Mouse (Mus musculus) embryonic facial prominence, embryonic 14.5 days (tissue): ENCODE measurements around the gene Sema3c. TPM values are rescaled to one million over a fixed set of nuclear protein-coding genes. Genes with fewer than 3 reads are reported as not detected.

ENCODE experiments used
- ATAC-seq: fragments of 200-750 bp; cut with Nextera tagmentation; 2 replicates; pipeline ENCODE4 v1.8.0; 2017; ENCODE audit warnings: low read depth, moderate number of reproducible peaks, moderate TSS enrichment
- DNase-seq: peaks from one replicate; pipeline ENCODE4 v3.0.0-alpha.2; 2015; ENCODE audit warnings: low spot score
- H3K27ac ChIP-seq: fragments of 300-500 bp; sonication (generic); replicated peaks from 2 replicates; pipeline ENCODE4 v1.5.1; 2014; ENCODE audit warnings: low read depth, mild to moderate bottlenecking, low read length, moderate library complexity
- H3K27me3 ChIP-seq: fragments of 300-500 bp; sonication (generic); replicated peaks from 2 replicates; pipeline ENCODE4 v1.6.1; 2014; ENCODE audit warnings: low read length; ENCODE audit not compliant: control insufficient read depth, insufficient read depth
- H3K36me3 ChIP-seq: fragments of 300-500 bp; sonication (generic); 2 replicates; pipeline ENCODE4 v1.6.1; 2014; ENCODE audit warnings: low read length, mixed read lengths; ENCODE audit not compliant: control insufficient read depth, insufficient read depth
- H3K4me1 ChIP-seq: fragments of 300-500 bp; sonication (generic); 2 replicates; pipeline ENCODE4 v1.6.1; 2014; ENCODE audit warnings: antibody characterized with exemption, low read length; ENCODE audit not compliant: control insufficient read depth, insufficient read depth
- H3K4me2 ChIP-seq: fragments of 300-500 bp; sonication (generic); 2 replicates; pipeline ENCODE4 v1.6.1; 2014; ENCODE audit warnings: low read depth, mild to moderate bottlenecking, low read length, moderate library complexity, mixed read lengths
- H3K4me3 ChIP-seq: fragments of 300-500 bp; sonication (generic); 2 replicates; pipeline ENCODE4 v1.5.1; 2014; ENCODE audit warnings: low read depth, mild to moderate bottlenecking, low read length
- H3K9ac ChIP-seq: fragments of 300-500 bp; sonication (generic); 2 replicates; pipeline ENCODE4 v1.6.1; 2014; ENCODE audit warnings: low read depth, mild to moderate bottlenecking, low read length, moderate library complexity, mixed read lengths
- H3K9me3 ChIP-seq: fragments of 300-500 bp; sonication (generic); 2 replicates; pipeline ENCODE4 v1.6.1; 2016; ENCODE audit warnings: low read length; ENCODE audit not compliant: control insufficient read depth
- WGBS: fragments of 180-500 bp; shearing (Covaris S2); extraction: QIAGEN DNeasy Blood & Tissue Kit; methylation state at CpG from one replicate; pipeline ENCODE4 v1.1.7; 2014; 5-methylcytosine and 5-hydroxymethylcytosine counted together
- polyA plus RNA-seq: library from polyadenylated mRNA; unstranded; fragments of >200 nt; fragmentation: Nextera tagmentation; extraction: Ambion mirVana; gene quantifications from 2 replicates; pipeline ENCODE4 v1.2.1, GENCODE M21; 2014

The Sema3c gene
- polyA plus RNA-seq, 1 experiment from 2014 or later: 65.3 TPM

DNA sequence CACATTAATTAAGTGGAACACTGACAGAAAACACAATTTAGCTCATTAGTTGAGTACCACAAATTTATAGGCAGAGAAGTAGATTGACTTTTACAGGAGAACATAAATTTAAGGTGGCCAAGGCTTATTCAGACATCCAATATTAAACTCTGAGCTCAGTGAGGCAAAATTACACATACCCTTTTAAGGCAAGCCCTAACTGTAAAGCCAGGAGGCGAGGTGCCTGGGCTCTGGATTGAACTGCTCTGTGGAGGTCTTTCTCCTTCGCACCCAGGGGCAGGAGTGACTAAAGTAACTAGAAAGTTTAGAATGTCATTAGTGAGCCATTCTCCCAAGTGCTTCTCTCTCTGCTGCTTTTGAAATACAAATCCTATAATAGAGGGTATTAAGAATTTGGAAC is 46.5 kb downstream of the Sema3c start:
- Histone ChIP-seq H3K4me2 (no peak overlapping the region), H3K27ac (no peak overlapping the region), H3K36me3 (no peaks in the 10 kb centered on the region), H3K9me3 (no peaks in the 10 kb centered on the region), H3K9ac (no peak overlapping the region), H3K27me3 (no peaks in the 10 kb centered on the region), H3K4me3 (no peak overlapping the region), H3K4me1 (peaks cover 3% of the 10 kb centered on the region; the same call in 1 of the 2 replicates)
- DNase-seq (peak; percentile 11), ATAC-seq (no peak)
- 66% methylated on average over 2 of the region's 2 CpGs for whole genome bisulfite sequencing

GRCm38 (mm10) chr5:17622564-17622963 is 48.5 kb downstream of the Sema3c start:
- no peak overlapping the region for H3K27ac ChIP-seq
- ATAC-seq: no peak

DNA sequence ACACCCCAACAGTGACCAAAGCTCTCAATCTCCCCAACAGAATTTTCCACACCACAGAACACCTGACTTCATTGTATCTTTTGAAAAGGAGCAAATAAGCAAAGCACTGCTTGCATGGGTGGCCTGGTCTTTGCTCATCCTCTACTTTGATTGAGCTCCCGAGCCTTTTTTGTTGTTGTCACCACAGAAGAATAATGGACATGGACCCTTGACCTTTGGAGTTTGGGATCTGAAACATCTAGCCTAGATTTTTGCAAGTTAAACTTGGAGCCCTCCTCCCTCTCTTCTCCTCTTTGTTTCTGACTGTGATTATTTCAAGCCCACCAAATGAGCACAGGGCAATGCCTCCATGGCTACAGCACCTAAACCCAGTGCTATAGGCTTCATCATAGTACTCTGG is 54.5 kb downstream of the Sema3c start:
- Histone ChIP-seq H3K27ac (no peak overlapping the region), H3K4me3 (no peak overlapping the region), H3K9ac (no peak overlapping the region), H3K4me2 (no peak overlapping the region), H3K36me3 (no peaks in the 10 kb centered on the region), H3K9me3 (no peaks in the 10 kb centered on the region), H3K4me1 (no peaks in the 10 kb centered on the region), H3K27me3 (no peaks in the 10 kb centered on the region)
- ATAC-seq (no peak), DNase-seq (no peak)
- WGBS: 56% methylated on average over 1 of the region's 1 CpGs

More at GRCm38 (mm10) chr5:17622564-17622963, 48.5 kb downstream of the Sema3c start:
- Histone ChIP-seq H3K4me2 (no peak overlapping the region), H3K4me3 (no peak overlapping the region), H3K36me3 (no peaks in the 10 kb centered on the region), H3K4me1 (peaks cover 3% of the 10 kb centered on the region; the same call in 1 of the 2 replicates), H3K27me3 (no peaks in the 10 kb centered on the region), H3K9ac (no peak overlapping the region), H3K9me3 (no peaks in the 10 kb centered on the region)
- no peak for DNase-seq
- 81% methylated on average over 2 of the region's 2 CpGs for WGBS

DNA sequence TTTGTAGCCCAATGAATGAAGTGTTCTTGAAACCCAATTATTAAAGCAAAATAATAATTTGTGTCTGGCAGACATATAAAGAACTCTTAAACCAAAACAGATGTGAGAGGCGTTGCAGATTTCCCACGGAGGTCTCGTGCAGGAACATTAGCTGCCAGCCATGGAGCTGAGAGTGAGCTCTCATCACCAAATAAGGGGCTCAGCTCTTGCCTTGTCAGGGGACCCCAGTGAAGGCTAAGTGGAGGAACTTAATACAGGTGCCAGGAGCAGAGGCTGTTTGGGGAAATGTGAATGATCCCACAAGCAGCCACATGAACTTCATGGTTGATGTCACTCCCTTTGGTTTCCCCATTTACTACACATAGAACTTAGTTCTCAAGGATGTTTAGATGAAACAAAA is 55.5 kb downstream of the Sema3c start:
- no peaks in the 10 kb centered on the region for H3K27me3 ChIP-seq
- H3K4me1 ChIP-seq: no peaks in the 10 kb centered on the region
- no peaks in the 10 kb centered on the region for H3K36me3 ChIP-seq
- ATAC-seq (no peak), DNase-seq (no peak)
- H3K9me3 ChIP-seq: no peaks in the 10 kb centered on the region
- no peak overlapping the region for H3K4me3 ChIP-seq
- no peak overlapping the region for H3K27ac ChIP-seq
- no peak overlapping the region for H3K9ac ChIP-seq
- H3K4me2 ChIP-seq: no peak overlapping the region
- 24% methylated on average over 3 of the region's 3 CpGs for WGBS

DNA sequence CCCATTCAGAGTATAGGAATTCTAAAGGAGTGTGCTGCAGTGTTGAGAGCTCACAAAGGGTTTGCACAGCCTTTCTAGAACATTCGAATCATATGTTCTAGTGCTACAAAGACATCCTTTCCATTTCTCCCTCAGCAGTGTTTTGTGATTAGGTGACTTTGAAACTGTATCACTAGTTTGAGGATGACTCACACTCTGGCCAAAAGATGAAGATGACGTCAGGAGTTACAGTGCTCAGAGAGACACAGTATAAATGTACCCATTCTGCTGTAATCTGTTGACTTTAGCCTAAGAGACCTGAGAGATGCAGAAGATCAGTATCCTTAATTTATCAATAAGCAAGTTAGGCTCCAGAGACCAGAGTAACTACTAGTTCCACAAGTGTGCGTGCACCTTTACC is 65.4 kb downstream of the Sema3c start:
- DNase-seq: no peak
- Histone ChIP-seq H3K4me2 (no peak overlapping the region), H3K9ac (no peak overlapping the region), H3K4me1 (no peaks in the 10 kb centered on the region), H3K27me3 (no peaks in the 10 kb centered on the region), H3K27ac (no peak overlapping the region), H3K4me3 (no peak overlapping the region), H3K36me3 (no peaks in the 10 kb centered on the region), H3K9me3 (no peaks in the 10 kb centered on the region)
- no peak for ATAC-seq
- WGBS: 78% methylated on average over 3 of the region's 3 CpGs

DNA sequence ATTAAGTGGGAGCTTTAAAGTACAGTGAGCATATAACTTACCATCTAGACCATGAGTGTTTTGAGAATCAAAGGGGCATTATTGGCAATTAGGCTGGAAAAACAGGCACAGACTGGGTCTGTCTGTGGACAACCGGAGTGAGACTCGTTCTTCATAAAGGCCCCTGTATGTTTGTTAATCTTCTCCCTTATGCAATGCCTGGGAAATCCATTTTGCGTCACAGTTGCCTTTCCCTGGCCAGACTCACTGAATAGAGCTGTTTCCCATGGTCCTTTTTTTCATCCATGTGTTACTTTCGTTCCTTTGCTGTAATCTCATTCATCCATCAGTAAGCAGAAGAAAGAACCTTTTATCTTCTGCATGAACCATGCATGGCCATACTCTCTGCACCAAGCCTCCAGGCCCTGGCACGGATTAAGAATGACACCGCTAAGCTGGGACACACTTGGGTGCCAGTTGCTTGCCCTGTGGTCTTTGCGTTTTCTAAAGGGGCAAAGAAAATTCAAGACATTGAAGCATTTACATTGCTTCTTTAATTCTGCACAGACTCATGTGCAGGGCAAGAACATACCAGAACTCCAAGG is 73.7 kb downstream of the Sema3c start:
- Histone ChIP-seq H3K9ac (no peak overlapping the region), H3K9me3 (no peaks in the 10 kb centered on the region), H3K4me1 (peaks cover 10% of the 10 kb centered on the region; the same call in 1 of the 2 replicates), H3K36me3 (no peaks in the 10 kb centered on the region), H3K27me3 (no peaks in the 10 kb centered on the region), H3K4me2 (no peak overlapping the region), H3K4me3 (no peak overlapping the region), H3K27ac (peak overlapping the region; percentile 39; the same call in 1 of the 2 replicates)
- ATAC-seq: 0 out of 2 replicates have a peak, but pooled peaks have one; percentile 33
- DNase-seq: peak; percentile 33
- WGBS: 46% methylated on average over 7 of the region's 7 CpGs

- Histone ChIP-seq H3K4me1 (peaks cover 10% of the 10 kb centered on the region; the same call in 1 of the 2 replicates), H3K4me3 (no peak overlapping the region), H3K4me2 (no peak overlapping the region), H3K27me3 (no peaks in the 10 kb centered on the region), H3K27ac (0 out of 2 replicates have a peak overlapping the region, but pooled peaks have one; percentile 39), H3K9ac (no peak overlapping the region), H3K36me3 (no peaks in the 10 kb centered on the region), H3K9me3 (no peaks in the 10 kb centered on the region)
- no peak for DNase-seq
- ATAC-seq: 0 out of 2 replicates have a peak, but pooled peaks have one; percentile 26
- WGBS: 22% methylated on average over 1 of the region's 1 CpGs
Measured at GRCm38 (mm10) chr5:17648865-17649542, 74.9 kb downstream of the Sema3c start.

DNA sequence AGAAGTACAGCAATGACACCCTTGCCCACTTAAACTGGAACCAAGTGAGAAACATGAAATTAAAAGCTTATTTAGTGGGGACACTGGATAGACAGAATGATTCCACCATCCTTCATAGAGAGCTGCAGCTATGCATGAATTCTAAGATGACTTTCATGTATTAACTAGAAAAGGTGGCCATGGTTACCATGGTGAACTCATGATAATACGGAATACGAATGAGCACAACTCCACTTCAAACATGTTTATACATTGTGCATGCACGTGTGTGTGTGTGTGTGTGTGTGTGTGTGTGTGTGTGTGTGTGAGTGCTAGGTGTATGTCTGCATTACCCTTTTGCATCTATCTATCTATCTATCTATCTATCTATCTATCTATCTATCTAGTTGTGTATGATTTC is 87.1 kb downstream of the Sema3c start:
- ATAC-seq: no peak

More for the DNA sequence above, 87.1 kb downstream of the Sema3c start:
- no peak overlapping the region for H3K4me2 ChIP-seq
- WGBS: 80% methylated on average over 3 of the region's 3 CpGs
- no peak for DNase-seq
- H3K27ac ChIP-seq: no peak overlapping the region
- no peaks in the 10 kb centered on the region for H3K4me1 ChIP-seq
- 0 out of 2 replicates have a peak, but pooled peaks cover 4% of the 10 kb centered on the region for H3K36me3 ChIP-seq
- H3K9me3 ChIP-seq: no peaks in the 10 kb centered on the region
- no peak overlapping the region for H3K4me3 ChIP-seq
- no peaks in the 10 kb centered on the region for H3K27me3 ChIP-seq
- H3K9ac ChIP-seq: no peak overlapping the region
